Mouse (Mus musculus) forebrain, embryonic 16.5 days (tissue): ENCODE data around the gene Lhfp. TPM values are rescaled to one million over a fixed set of nuclear protein-coding genes. Genes with fewer than 3 reads are reported as not detected.

Experiments
- polyA plus RNA-seq: library from polyadenylated mRNA; unstranded; fragments of >200 nt; fragmentation: Nextera tagmentation; extraction: Ambion mirVana; gene quantifications from 2 replicates; pipeline ENCODE4 v1.2.1, GENCODE M21; 2015

Lhfp gene
- polyA plus RNA-seq, 1 experiment from 2014 or later, result 43.7 TPM

Other genes starting within 250 kb of the Lhfp start
- gene Cog6, start 24.3 kb upstream of the Lhfp start, polyA plus RNA-seq, result 68.5 and 77.9 TPM in 2 replicates